Mouse (Mus musculus) layer of hippocampus, adult 18-20 months (tissue): Measurements from ENCODE around the gene Fam126a. TPM values are rescaled to one million over a fixed set of nuclear protein-coding genes. Genes with fewer than 3 reads are reported as not detected.
A peak's percentile ranks its signal among the peaks of the same experiment; 100 is the strongest.

Experiments
- DNase-seq, 2 experiments: peaks; one replicate each; pipeline ENCODE4 v3.0.0; 2022; ENCODE audit warnings: low spot score in 2 of 2
- long read RNA-seq: library from polyadenylated mRNA; stranded (forward); transcript quantifications from one replicate; pipeline ENCODE4 v2.0.0, GENCODE M21; 2021
- total RNA-seq, 2 experiments: library from RNA; stranded (reverse); gene quantifications; 2 replicates each; pipeline ENCODE4 v1.2.3; 2021

Fam126a gene
- 10 to 100 TPM; 25.9 to 26.8 TPM for total RNA-seq
- long read RNA-seq, full-length matches to known transcripts, result 49 of 62 reads
- long read RNA-seq, partial matches to known transcripts, result 0 of 62 reads
- long read RNA-seq, other reads (novel, unspliced or antisense), result 13 of 62 reads

DNA sequence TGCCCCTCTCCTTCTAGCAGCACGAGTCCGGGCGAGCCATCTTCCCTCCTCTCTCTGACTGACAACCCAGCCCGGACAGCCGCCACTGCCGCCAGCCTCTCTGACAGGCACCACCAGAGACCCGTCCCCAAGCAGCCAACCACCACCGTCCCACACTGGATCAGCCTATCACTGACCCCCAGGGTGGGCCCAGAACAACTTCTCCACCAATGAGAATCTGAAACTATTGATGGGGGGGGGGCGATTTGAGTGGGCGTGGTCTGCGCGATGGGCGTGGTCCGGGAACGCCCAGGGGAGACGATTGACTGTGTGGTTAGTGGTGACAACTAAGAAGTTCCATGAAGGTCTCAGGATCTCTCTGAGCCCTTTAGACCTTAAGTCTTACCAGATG is at the start of gene Fam126a:
Gene Fam126a (minus strand): TSS at position 112 of the 391 bp plus-strand sequence.
- DNase-seq, result peak; percentile 94 to 96

GRCm38 (mm10) chr5:24078420-24079179 is 48.1 kb upstream of the Fam126a start:
- no peak for DNase-seq

DNA sequence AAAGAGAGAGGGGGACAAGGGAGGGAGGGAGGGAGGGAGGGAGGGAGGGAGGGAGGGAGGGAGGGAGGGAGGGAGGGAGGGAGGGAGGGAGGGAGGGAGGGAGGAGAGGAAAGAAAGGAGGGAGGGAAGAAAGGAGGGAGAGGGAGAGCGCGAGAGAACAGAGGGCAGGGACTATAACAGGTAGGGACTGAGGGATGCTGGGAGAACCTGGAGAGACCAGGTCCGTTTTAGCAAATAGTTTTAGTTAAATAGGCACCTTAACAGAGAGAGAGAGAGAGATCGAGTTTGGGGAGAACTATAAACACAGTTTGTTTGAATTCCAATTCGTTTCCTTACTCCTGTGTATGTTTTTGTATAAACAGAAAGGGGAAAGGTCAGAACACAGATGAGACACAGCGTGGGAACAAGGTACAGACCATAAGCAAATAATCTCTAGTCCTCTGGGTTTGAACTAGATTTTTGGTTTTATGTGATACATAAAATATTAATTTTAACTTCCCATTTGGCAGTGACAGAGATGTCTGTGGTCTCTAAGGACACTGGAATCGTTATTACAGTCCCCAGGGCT is 47.3 kb upstream of the Fam126a start:
- DNase-seq, result no peak

DNA sequence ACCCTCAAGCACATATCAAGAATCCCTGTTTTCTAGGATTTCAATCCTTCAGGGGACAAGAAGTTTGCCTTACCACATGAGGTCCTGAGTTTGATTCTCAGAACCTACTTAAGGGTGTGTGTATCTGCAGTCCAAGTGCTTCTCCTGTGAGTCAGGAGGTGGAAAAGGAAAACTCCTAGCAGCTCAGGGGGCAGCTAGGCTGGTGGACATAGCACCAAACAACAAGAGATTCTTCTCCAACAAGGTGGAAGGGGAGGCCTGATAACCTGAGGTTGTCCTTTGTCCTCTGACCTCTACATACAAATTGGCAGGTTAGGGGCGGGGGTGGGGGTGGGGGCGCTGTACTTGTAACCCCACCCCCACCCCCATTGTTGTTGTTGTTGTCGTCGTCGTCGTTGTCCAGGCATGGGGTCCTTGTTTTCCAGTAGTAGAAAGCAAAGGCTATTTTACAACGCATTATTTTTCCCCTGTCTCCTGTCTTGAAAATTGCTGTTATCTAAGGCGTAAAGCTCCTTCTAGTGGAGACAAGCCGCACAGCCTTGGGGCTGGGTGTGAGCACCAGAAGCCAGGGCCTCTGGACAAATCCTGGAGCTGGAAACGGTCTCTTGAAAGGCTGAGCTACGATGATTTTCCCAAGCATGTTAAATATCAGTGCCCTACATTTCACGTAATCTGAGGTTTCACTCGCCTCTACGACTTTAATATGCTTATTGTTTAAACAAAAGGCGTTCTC is 46.7 kb upstream of the Fam126a start:
- peak; percentile 44 to 82 for DNase-seq

DNA sequence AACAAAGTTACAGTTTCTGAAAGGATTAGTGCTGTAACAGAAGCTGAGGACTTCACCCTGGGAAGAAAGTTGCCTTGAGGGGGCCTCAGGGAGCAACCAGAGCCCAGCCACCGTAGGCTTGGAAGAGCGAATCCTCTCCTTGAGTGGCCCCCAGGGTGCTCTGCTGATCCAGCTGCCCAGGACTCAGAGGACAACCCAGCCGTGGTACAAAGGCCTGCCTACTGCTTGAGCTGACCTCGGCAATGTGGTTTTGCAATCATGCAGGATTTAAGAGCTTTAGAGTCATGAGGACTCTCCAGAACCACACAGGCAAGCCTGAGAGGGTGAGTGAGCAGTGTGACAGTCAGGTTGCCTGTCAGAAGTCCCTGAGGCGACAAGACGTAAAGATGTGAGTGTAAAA is 41.5 kb upstream of the Fam126a start:
- DNase-seq, result no peak

DNA sequence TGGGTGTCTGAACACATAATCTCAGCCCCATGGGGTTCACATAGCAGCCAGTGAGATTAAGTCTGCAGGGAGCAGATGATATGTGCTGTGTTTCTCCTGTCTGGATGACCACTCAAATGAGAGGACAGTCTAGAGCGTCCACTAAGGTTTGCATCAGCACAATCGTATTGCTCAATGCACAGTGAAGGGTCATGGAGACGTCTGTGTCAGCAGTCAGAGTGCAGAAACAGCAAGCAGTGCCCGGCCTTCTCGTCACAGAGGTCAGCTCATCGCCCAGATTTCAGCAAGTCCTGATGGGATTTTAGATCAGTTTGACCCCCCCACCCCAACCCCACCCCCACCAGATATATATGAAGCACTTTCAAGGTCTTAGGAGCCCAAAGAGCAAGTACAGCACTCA is 38.5 kb upstream of the Fam126a start:
- DNase-seq, result no peak

DNA sequence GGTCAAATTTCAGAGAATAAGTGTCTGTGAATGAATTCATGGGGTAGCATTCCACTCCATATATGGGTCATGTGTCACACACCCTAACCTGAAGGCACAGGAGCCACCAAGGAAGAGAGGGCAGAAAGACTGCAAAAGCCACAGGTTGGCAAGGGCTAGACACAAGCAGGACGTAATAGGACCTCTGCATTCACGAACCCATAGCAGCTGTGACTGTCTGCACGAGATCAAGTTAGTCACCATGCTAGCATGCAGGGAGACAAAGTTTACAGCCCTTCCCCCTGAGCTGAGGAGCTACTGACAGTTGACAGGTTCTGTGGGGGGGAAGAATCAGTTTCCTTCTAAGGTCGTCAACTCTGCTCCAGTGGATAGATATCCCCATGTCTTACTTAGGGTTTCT is 33.1 kb upstream of the Fam126a start:
- DNase-seq, result no peak

- DNase-seq, result no peak
Observed at GRCm38 (mm10) chr5:24063034-24063433, 32.5 kb upstream of the Fam126a start.

DNA sequence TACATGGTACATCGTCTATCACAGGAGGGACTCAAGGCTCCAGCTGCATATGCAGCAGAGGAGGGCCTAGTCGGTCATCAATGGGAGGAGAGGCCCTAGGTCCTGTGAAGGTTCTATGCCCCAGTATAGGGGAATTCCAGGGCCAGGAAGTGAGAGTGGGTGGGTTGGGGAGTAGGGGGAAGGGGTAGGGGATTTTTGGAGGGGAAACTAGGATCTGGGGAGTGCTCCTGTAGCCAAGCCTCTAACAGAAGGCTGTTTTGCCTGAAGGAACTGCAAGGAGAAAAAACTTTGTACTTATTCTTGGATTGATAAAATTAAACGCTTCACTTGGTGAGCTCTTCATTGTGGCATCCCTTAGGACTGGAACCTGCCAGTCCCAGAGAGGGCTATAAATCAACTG is 30.5 kb upstream of the Fam126a start:
- no peak for DNase-seq

- DNase-seq, result no peak
Observed at GRCm38 (mm10) chr5:24057592-24057991, 27.1 kb upstream of the Fam126a start.

DNA sequence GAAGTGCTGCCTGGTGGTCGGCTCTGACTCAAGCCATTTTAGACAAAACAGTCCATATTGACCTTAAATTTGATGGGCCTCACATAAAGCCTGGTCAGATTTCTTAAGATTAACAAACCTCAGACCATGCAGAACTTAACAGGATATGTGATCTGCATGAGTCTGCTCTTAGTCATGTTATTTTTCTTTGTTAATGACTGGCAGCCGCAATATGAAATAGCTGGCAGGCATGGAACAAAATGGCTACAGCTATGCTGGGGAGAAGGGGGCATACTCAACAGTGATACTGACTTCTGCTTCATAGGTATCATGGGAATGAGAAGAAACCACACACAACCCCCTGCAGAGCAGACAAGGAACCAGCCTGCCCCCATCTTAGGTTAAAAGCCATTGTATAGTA is 26.4 kb upstream of the Fam126a start:
- no peak for DNase-seq

DNA sequence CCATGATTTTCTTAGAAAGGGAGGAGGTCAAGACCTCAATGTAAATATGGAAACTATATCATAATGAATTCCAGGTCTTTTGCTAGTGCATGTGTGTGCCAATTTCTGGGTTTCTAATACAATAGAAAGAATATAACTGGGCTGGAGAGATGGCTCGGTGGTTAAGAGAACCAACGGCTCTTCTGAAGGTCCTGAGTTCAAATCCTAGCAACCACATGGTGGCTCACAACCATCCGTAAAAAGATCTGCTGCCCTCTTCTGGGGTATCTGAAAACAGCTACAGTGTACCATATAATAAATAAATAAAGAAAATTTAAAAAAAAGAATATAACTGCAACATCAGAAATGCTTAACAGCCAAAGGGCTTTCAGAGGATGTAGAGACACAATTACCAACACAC is 23.9 kb upstream of the Fam126a start:
- DNase-seq, result no peak

DNA sequence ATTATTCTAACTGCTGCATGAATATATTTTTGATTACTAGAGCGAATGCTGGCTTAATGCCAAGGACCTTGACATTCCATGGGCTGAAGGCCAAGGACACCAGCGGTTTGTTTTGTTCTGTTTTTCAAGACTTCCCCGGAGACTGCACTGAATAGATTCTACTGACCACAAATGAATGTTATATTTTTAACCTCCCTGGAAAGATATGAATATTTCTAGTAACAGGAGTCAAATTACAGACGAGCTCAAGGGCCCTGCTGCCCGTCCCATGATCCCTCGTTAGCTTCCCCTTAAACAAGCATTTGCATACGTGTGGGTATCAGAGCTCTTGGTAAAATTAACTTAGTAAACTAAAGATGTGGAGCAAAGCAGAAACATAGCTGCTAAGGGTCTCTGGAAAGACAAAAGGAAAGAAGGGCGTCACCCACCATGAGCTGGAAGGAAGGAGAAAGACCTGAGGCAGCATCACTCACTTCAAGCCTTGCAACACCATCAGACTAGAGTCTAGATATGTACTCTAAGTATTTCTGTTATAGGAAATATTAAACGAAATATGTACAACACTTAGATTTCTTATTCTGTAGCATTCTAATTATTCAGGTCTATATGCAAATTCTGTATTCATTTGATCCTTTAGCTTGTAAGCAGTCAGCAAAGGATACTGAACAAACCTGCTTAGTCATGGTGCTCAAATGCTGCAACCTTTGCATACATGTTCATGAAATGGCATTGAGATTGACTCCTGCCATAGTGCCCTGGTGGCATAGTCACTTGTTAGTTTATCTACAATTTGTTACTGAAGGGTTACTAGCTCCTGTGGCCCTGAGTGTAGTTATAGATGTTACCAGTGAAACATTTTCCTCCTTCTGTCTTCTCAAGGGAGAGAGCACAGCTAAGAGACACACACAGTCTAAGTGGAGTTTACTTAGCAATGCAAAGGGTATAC is 23.0 kb upstream of the Fam126a start:
- no peak for DNase-seq

DNA sequence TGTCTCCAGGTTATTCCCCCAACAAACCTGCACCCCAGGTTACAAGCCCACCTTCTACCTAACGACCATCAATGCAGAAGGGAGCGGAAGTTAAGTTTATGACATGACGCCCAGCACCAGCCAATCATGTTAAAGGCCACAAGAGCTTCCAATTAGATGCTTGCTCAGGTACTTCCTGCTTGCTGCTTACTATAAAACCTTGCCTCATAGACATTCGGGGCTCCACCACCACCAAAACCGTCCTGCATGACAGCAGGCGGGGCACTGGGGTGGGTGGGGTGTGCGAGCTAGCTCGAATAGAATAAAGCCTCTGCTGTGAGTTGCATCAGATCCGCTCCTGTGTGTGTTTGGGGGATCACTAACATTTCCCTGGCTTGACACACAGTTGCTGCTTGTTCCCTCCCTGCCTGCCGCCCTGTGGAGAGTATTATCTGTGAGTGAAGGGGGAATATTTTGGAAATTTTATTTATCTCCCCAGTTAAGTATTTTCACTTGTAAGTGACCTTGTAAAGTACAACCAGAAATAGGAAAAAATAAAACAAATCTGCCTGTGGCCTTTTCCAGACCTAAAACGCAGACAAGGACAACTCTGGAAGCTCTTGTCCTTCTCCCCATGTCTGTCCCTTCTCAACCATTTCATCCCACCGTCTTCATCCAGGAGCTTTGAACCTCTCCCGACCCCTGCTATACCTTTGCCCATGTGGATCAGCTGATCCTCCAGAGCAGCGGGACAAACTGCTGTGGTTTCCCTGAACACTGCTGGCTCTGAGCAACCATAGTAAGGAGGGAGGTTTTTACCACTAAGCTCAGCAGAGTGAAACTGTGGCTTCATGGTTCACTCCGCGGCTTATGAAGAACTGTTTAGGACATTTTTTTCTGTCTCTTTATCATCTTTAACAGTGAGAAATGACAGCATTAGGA is 21.5 kb upstream of the Fam126a start:
- no peak for DNase-seq

DNA sequence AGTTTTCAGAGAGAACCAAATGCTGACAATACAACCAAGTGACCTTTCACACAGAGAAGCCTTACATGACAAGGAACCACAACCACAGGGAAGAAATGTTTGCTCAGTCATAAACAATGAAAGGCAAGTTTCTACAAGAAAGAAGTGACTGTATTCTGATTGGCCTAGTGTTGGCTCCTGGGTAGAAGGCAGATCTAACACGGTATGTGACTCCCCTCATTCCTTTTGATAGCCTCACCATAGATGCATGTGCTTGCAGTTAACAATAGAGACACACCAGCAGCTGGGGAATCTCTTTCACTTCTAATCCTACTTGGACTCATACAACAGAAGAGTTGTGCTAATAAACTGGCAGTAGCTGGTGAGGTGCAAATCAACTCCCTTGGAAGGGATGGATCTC is 17.3 kb upstream of the Fam126a start:
- DNase-seq, result no peak

GRCm38 (mm10) chr5:24047001-24047400 is 16.5 kb upstream of the Fam126a start:
- DNase-seq, result no peak

- DNase-seq, result peak; percentile 48 to 82
Observed at GRCm38 (mm10) chr5:24045998-24046631, 15.6 kb upstream of the Fam126a start.

GRCm38 (mm10) chr5:24044387-24044786 is 13.9 kb upstream of the Fam126a start:
- DNase-seq, result no peak

- no peak for DNase-seq
Observed at GRCm38 (mm10) chr5:24043367-24043766, 12.9 kb upstream of the Fam126a start.
